Mouse (Mus musculus) bone marrow, adult 2 months (tissue): ENCODE results near the gene Ctla2b. TPM values are rescaled to one million over a fixed set of nuclear protein-coding genes. Genes with fewer than 3 reads are reported as not detected.

Experiments used
- H3K27ac ChIP-seq: fragments of 200-500 bp; 2 replicates; pipeline ENCODE4 v1.5.1; 2012; ENCODE audit warnings: low read depth, mild to moderate bottlenecking, control low read depth, inconsistent platforms, low read length; ENCODE audit not compliant: control insufficient read depth, poor library complexity, insufficient read depth
- H3K4me1 ChIP-seq: fragments of 200-500 bp; 2 replicates; pipeline ENCODE4 v1.6.1; 2011; ENCODE audit warnings: low read length; ENCODE audit not compliant: control insufficient read depth, insufficient read depth
- H3K4me3 ChIP-seq: fragments of 200-500 bp; replicated peaks from 2 replicates; pipeline ENCODE3; 2011; ENCODE audit warnings: mild to moderate bottlenecking, low read depth, low read length, control low read depth; ENCODE audit not compliant: control insufficient read depth
- CTCF ChIP-seq: fragments of 200-500 bp; IDR thresholded peaks from 2 replicates; pipeline ENCODE4 v1.5.1; 2011; ENCODE audit warnings: low read length, control low read depth; ENCODE audit not compliant: control insufficient read depth, insufficient read depth
- POLR2A ChIP-seq: fragments of 200-500 bp; IDR thresholded peaks from 2 replicates; pipeline ENCODE4 v1.6.1; 2011; ENCODE audit warnings: low read depth, mild to moderate bottlenecking, control low read depth, low read length, borderline replicate concordance; ENCODE audit not compliant: control insufficient read depth
- WGBS: fragments of 180-500 bp; shearing (Covaris S2); methylation state at CpG from one replicate; pipeline ENCODE4 v1.1.7; 2018; 5-methylcytosine and 5-hydroxymethylcytosine counted together
- polyA plus RNA-seq: library from polyadenylated mRNA; stranded (reverse); fragments of >200 nt; gene quantifications from 2 replicates; pipeline ENCODE4 v1.2.4, GENCODE M21; 2011; ENCODE audit warnings: low replicate concordance; ENCODE audit not compliant: missing spikeins, insufficient read depth, insufficient read length

The Ctla2b gene
- polyA plus RNA-seq, 1 experiment, result 40.2 TPM

DNA sequence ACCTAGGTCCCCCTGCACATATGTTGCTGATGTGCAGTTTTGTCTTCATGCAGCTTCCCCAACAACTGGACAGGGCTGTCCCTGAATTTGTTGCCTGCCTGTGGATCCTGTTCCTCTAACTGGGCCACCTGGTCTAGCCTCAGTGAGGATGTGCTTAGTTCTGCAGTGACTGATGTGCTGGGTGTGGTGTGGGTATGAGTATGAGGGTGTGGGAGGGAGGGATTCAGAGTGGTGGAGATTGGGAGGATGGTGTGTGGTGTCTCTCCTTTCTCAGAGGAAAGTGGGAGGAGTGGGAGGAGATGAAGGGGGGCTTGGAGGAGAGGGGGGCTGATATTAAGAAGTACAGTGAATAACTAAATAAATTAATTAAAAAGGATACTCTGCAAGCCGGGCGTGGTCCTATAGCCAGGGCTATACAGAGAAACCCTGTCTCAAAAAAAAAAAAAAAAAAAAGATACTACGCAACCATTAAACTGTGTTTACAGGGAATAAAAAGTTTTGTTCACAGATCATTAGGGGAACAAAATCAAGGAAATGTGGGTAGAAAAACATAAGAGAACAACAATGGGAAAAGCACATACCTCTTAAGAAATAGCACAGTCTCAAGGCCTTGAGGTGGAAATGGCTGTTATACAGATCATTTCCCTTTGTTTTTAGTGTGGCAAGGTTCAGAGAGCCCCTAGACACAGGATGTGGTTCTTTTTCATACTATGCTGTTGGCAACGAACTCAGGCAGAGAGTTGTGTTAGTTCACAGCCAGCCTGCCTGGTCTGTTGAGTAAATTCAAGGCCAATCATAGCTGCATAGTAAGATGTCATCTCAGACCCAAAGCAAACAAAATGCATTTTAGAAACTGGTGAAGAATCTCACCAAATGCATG lies 48.8 kb downstream of the Ctla2b start:
- TF ChIP-seq CTCF (no peak), POLR2A (no peak)
- Histone ChIP-seq H3K4me3 (no peak overlapping the region), H3K27ac (peak overlapping the region; percentile 43; the same call in 1 of the 2 replicates), H3K4me1 (no peaks in the 10 kb centered on the region; the same call in 1 of the 2 replicates)
- 62% methylated on average over 4 of the region's 4 CpGs for WGBS

Other genes with a start within 250 kb of the Ctla2b start
- gene BC051665, start 111.1 kb downstream of the Ctla2b start, polyA plus RNA-seq, result not detected in 2 replicates
- not detected in 2 replicates for gene Ctsll3, start 94.6 kb downstream of the Ctla2b start, polyA plus RNA-seq
- gene 4930486L24Rik, start 33.0 kb downstream of the Ctla2b start, polyA plus RNA-seq, result not detected in 2 replicates
- gene Gm49392, start 553 bp downstream of the Ctla2b start, polyA plus RNA-seq, result 1.8 and 5.2 TPM in 2 replicates
- not detected in 2 replicates for gene Tpbpb, start 7.4 kb upstream of the Ctla2b start, polyA plus RNA-seq
- not detected in 2 replicates for gene Gm49393, start 38.1 kb upstream of the Ctla2b start, polyA plus RNA-seq
- gene Gm49391, start 39.1 kb upstream of the Ctla2b start, polyA plus RNA-seq, result 11.8 and 18.0 TPM in 2 replicates
- gene Ctla2a, start 39.2 kb upstream of the Ctla2b start, polyA plus RNA-seq, result 202 and 264 TPM in 2 replicates
- gene Tpbpa, start 44.5 kb upstream of the Ctla2b start, polyA plus RNA-seq, result not detected in 2 replicates
- gene Ctsj, start 108.5 kb upstream of the Ctla2b start, polyA plus RNA-seq, result not detected in 2 replicates
- not detected in 2 replicates for gene Ctsq, start 143.2 kb upstream of the Ctla2b start, polyA plus RNA-seq